Mouse (Mus musculus) G1E (cell line): ENCODE data around the gene Palm3. TPM values are rescaled to one million over a fixed set of nuclear protein-coding genes. Genes with fewer than 3 reads are reported as not detected.
"Not testable (repeated sequence)": the region's sequence is repeated elsewhere in the genome, so short reads cannot be mapped to it uniquely, and the experiment has no call there.

Experiments used
- ATAC-seq: 2 replicates; pipeline ENCODE4 v1.8.0; 2016; ENCODE audit warnings: mild to moderate bottlenecking; ENCODE audit not compliant: insufficient number of reproducible peaks, poor library complexity, low FRiP score, severe bottlenecking; ENCODE audit errors: extremely low read depth
- DNase-seq: peaks from one replicate; pipeline ENCODE4 v3.0.0; 2012; ENCODE audit warnings: low spot score
- H3K27me3 ChIP-seq: 2 replicates; pipeline ENCODE4 v1.6.1; 2012; ENCODE audit warnings: mild to moderate bottlenecking, low read length, inconsistent platforms; ENCODE audit not compliant: insufficient read depth
- H3K36me3 ChIP-seq: replicated peaks from 2 replicates; pipeline ENCODE3; 2012; ENCODE audit warnings: mild to moderate bottlenecking, inconsistent platforms
- H3K4me1 ChIP-seq: 2 replicates; pipeline ENCODE4 v1.6.1; 2012; ENCODE audit warnings: low read depth, low read length, inconsistent platforms, mixed read lengths; ENCODE audit not compliant: insufficient read depth
- H3K4me3 ChIP-seq: 2 replicates; pipeline ENCODE4 v1.5.1; 2012; ENCODE audit warnings: low read depth, mild to moderate bottlenecking, inconsistent platforms, low read length, moderate library complexity, mixed read lengths
- H3K9me3 ChIP-seq: replicated peaks from 2 replicates; pipeline ENCODE4 v1.6.1; 2012; ENCODE audit warnings: inconsistent platforms
- CTCF ChIP-seq: IDR thresholded peaks from 2 replicates; pipeline ENCODE4 v1.5.1; 2012; ENCODE audit warnings: low read depth, low read length, inconsistent platforms, mixed read lengths
- GATA1 ChIP-seq: IDR thresholded peaks from 2 replicates; pipeline ENCODE4 v1.6.1; 2012; ENCODE audit warnings: borderline replicate concordance, low read length, inconsistent platforms, mixed read lengths
- GATA2 ChIP-seq: IDR thresholded peaks from 2 replicates; pipeline ENCODE4 v1.6.1; 2012; ENCODE audit warnings: low read depth, low read length, inconsistent platforms, borderline replicate concordance
- POLR2AphosphoS5 ChIP-seq: IDR thresholded peaks from 2 replicates; pipeline ENCODE4 v1.6.1; 2012; ENCODE audit warnings: low read depth, low read length, inconsistent platforms; ENCODE audit not compliant: insufficient replicate concordance
- TAL1 ChIP-seq: conservative IDR thresholded peaks from 2 replicates; pipeline ENCODE4 v1.6.1; 2012; ENCODE audit warnings: low read depth, low read length, inconsistent platforms, mixed read lengths
- polyA plus RNA-seq: library from polyadenylated mRNA; stranded (reverse); fragments of >175 nt; gene quantifications from 2 replicates; pipeline ENCODE4 v1.2.3, GENCODE M21; 2012
- total RNA-seq, 2 experiments: library from RNA; stranded (forward) in 1 of 2; stranded (reverse) in 1 of 2; fragments of 200-1000 nt in 1 of 2; fragments of >200 nt in 1 of 2; fragmentation: Nextera tagmentation in 1 of 2; gene quantifications; 2 replicates each; pipeline ENCODE4 v1.2.3; 2014 to 2017

Gene Palm3
- total and polyA plus RNA-seq, 3 experiments, result 0.15 TPM; not detected in 2

- Histone ChIP-seq H3K36me3 (peaks cover 62% of the 10 kb centered on the region), H3K27me3 (no peaks in the 10 kb centered on the region), H3K4me3 (no peak overlapping the region), H3K4me1 (peaks cover 58% of the 10 kb centered on the region), H3K9me3 (peaks cover 2% of the 10 kb centered on the region; the same call in 1 of the 2 replicates)
- DNase-seq (no peak), ATAC-seq (no peak)
- TF ChIP-seq CTCF (no peak), TAL1 (no peak), POLR2AphosphoS5 (no peak), GATA1 (no peak), GATA2 (no peak)
Observed at GRCm38 (mm10) chr8:84002957-84003611, 18.2 kb upstream of the Palm3 start.

GRCm38 (mm10) chr8:84003612-84004246, 17.5 kb upstream of the Palm3 start:
- TF ChIP-seq TAL1, result no peak
- TF ChIP-seq POLR2AphosphoS5, result no peak
- TF ChIP-seq GATA1, result no peak
- no peak for TF ChIP-seq CTCF
- no peak for TF ChIP-seq GATA2
- Histone ChIP-seq H3K4me3 (peak overlapping the region; percentile 16; the same call in 1 of the 2 replicates), H3K9me3 (peaks cover 2% of the 10 kb centered on the region; the same call in 1 of the 2 replicates), H3K4me1 (peaks cover 54% of the 10 kb centered on the region), H3K27me3 (no peaks in the 10 kb centered on the region), H3K36me3 (peaks cover 61% of the 10 kb centered on the region)
- ATAC-seq (no peak), DNase-seq (no peak)

DNA sequence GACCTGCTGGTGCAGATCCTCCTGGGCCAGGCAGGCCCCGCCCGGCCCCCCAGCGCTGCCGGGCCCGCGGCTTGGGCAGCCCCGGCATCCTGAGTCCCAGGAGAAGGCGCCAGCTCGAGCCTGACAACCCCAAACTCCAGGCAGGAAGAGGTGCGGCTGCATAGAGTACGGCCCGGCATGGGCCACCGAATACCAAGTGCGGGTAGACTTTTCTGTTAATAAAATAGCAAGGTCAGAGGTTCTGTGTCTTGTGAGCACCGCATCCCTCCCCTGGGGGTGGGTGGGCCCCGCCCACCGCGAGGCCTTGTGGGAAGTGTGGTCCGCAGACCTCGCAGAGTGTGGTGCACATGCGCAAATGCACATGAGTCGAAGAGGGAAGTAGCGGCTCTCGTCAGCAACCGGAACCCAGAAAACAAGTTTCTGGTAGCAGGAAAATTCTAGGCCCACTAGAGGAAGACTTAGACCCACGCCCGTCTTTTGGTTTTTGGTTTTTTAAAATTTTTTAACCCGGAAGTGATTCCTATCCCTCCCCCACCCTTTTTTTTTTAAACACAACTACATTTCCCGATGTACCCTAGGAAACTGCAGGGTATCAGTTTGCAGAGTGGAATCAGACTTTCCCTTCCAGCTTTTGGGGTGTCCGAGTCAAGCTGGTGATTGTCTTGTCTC, 16.6 kb upstream of the Palm3 start:
- DNase-seq, result peak; percentile 91
- H3K9me3 ChIP-seq, result peaks cover 2% of the 10 kb centered on the region; the same call in 1 of the 2 replicates
- ATAC-seq, result peak; percentile 77
- H3K4me1 ChIP-seq, result peaks cover 45% of the 10 kb centered on the region
- H3K4me3 ChIP-seq, result peak overlapping the region; percentile 70
- H3K27me3 ChIP-seq, result no peaks in the 10 kb centered on the region
- no peak for TF ChIP-seq TAL1
- no peak for TF ChIP-seq CTCF
- TF ChIP-seq POLR2AphosphoS5, result no peak
- TF ChIP-seq GATA1, result no peak
- no peak for TF ChIP-seq GATA2
- peaks cover 51% of the 10 kb centered on the region for H3K36me3 ChIP-seq

DNA sequence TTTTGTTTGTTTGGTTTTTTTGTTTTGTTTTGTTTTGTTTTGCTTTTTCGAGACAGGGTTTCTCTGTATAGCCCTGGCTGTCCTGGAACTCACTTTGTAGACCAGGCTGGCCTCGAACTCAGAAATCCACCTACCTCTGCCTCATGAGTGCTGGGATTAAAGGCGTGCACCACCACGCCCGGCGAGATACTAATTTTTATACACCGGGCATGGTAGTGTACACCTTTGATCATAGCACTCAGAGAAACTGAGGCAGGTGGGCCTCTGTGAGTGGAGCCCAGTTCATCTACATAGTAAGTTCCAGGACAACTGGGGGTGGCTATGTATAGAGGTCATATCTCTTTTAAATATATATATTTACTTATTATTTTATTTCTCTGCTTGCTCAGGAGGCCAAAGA, 15.8 kb upstream of the Palm3 start:
- not testable (repeated sequence) for H3K27me3 ChIP-seq, ATAC-seq, H3K9me3 ChIP-seq, DNase-seq, H3K4me3 ChIP-seq
- H3K4me1 ChIP-seq, result peaks cover 40% of the 10 kb centered on the region
- peaks cover 43% of the 10 kb centered on the region for H3K36me3 ChIP-seq

GRCm38 (mm10) chr8:84008362-84008761, 12.9 kb upstream of the Palm3 start:
- ATAC-seq (no peak), DNase-seq (no peak)
- Histone ChIP-seq H3K27me3 (peaks cover 27% of the 10 kb centered on the region), H3K4me3 (no peak overlapping the region), H3K4me1 (peaks cover 19% of the 10 kb centered on the region), H3K9me3 (peaks cover 27% of the 10 kb centered on the region), H3K36me3 (peaks cover 14% of the 10 kb centered on the region)
- no peak for TF ChIP-seq POLR2AphosphoS5
- no peak for TF ChIP-seq GATA2
- no peak for TF ChIP-seq CTCF
- TF ChIP-seq GATA1, result no peak
- no peak for TF ChIP-seq TAL1

GRCm38 (mm10) chr8:84009876-84010275, 11.4 kb upstream of the Palm3 start:
- peaks cover 4% of the 10 kb centered on the region for H3K36me3 ChIP-seq
- H3K4me1 ChIP-seq, result peaks cover 7% of the 10 kb centered on the region
- ATAC-seq (no peak; the same call in 1 of the 2 replicates), DNase-seq (no peak)
- H3K4me3 ChIP-seq, result no peak overlapping the region
- H3K27me3 ChIP-seq, result peaks cover 27% of the 10 kb centered on the region
- TF ChIP-seq GATA2 (no peak), POLR2AphosphoS5 (no peak), GATA1 (no peak)
- peaks cover 27% of the 10 kb centered on the region for H3K9me3 ChIP-seq
